Mouse (Mus musculus) ovary, postnatal 10 days (tissue): ENCODE measurements around the gene Snx20.

ENCODE experiments used
- DNase-seq: peaks from one replicate; pipeline ENCODE4 v3.0.0; 2022; ENCODE audit warnings: low spot score

Snx20 gene

DNA sequence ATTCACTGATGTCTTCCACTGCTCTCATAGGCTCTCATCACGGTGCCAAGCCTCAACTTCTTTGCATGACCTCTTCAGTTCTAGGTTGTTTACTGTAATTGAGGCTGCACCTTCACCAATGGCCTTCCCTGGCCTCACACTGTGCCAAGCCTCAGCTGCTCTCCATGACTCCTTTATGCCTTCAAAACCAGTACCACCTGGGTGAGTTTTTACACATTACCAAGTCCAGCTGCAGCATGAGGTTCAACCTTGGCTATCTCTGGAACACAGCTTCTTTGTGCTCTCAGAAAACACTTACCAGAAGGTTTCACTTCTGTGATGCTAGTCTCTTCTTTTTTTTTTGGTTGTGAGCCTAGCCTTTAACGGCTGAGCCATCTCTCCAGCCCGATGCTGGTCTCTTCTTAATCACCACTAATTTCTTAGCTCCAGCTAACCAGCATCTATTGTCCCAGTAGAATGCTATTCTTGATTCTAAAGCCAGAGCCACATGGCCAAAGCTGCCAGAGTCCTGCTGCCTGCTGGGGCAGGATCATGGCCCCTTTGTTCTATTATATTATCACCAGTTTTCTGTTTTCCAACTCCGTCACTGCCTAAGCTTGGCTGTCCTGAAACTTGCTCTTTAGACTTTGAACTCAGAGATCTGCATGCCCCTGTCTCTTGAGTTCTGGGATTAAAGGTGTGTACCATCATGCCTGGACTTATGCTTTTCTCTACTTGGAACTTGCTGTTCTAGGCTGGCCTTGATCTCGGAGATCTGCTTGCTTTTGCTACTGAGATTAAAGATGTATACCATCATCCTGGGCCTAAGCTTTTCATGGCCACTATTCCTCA lies 7.0 kb upstream of the Snx20 start:
- no peak for DNase-seq

DNA sequence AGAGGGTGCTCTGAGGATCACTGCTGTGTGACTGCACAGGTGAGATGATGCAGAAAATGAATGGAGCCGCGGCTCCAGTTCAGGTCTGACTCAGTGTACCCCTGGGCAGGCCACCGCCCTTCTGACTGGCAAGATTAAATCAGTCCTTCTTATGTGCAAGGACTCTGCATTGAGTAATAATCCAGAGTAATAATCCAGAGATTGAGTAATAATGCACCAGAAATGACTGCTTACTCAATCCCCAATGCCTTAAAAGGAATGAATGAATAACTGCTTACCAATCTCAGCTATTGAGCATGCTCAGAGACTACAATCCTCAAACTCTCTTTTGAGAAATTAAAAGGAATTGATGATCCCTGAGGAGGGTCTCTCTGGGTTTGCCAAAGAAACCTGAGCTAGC lies 3.0 kb upstream of the Snx20 start:
- DNase-seq: no peak

DNA sequence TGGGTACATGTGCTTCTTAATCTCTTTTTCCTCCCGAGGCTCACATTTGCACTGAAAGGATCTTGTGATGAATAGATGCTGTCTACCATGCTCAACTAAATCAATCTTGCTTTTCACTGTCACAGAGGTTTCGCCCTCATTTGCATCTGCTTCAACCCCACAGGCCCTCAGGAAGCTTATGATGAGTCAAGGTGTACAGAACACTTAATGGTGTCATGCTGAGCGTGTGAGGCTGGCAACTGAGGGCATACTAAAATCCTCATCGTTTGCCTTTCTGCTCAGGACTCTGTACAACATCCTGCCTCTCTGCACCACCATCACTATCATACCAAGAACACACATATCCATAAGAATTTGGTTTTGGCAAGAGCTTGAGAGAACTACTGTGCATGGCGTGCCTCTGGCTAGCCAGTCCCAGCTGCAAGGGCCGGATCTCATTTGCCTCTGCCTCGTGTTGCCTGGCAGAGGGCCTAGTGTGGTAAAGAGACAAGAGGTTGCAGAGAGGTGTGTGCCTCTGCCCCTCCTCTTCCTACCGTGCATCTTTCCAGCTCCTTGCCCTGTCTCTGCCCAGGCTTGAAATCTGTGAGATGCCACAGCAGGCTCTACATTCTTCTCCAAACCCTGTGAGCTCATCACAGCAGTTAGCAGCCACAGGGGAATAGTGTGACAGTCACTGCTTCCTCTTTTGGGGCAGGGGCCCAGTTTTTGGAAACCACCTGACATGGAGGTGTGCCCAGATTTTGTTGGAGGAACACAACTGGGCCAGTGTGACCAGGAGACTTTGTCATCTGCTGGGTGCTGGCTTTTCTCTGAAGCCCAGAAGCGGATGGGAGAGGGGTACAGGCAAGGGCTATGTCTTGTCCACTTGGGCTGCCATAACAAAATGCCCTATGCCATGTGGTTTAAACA lies 1.4 kb upstream of the Snx20 start:
- no peak for DNase-seq

DNA sequence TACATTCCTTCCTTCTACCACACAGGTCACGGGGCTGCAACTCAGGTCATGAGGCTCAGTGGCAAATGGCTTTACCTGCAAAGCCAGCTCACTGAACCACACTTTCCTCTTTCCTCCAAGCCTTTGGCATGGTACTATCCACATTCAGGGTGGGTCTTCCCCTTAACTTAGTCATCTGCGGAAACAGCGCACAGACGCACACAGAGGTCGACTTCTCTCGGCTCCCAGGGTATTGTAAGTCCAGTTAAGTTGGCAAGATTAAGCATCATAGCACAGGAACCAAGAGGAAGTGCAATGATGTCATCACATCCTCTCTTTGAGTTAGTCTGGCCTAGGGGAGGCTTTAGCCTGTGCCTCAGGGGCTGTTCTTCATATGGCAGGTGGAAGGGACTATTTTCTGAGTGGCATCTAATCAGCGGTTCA lies 2.6 kb downstream of the Snx20 start:
- no peak for DNase-seq

DNA sequence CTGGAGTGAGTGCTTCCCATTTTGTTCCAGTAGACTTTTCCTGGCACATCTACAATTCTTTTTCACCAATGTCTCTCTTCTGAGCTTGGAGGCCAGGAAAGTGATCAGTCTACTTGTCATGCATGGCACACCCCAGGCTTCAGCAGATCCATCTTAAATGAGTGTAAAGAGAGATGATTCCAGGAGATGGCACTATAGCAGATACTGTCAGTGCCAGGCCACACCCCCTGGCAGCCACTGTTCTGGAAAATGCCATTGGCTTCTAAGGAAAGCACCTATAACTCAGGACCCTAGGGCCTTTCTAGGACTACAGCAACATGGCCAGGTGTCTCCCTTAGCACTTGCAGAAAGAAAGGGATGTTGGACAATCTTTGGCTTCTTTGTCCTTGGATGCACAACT lies 4.8 kb downstream of the Snx20 start:
- DNase-seq: no peak

DNA sequence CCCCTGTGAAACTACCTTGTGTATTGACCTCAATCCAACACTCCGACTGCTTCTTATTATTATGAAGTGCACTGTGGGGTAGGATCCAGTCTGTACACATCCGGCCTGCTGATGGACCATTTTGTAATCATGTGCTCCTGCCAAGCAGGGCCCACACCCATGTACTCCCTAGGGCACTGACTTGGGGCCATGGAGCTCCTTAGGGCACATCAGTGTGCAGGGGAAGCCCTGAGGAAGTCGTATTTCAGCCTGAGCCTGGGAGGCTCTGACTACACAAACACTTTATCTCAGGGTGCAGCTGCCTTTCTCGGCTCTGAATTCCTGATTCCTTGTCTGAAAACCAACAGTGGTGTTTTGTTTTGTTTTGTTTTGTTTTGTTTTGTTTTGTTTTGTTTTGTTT lies 5.7 kb downstream of the Snx20 start:
- DNase-seq: no peak

DNA sequence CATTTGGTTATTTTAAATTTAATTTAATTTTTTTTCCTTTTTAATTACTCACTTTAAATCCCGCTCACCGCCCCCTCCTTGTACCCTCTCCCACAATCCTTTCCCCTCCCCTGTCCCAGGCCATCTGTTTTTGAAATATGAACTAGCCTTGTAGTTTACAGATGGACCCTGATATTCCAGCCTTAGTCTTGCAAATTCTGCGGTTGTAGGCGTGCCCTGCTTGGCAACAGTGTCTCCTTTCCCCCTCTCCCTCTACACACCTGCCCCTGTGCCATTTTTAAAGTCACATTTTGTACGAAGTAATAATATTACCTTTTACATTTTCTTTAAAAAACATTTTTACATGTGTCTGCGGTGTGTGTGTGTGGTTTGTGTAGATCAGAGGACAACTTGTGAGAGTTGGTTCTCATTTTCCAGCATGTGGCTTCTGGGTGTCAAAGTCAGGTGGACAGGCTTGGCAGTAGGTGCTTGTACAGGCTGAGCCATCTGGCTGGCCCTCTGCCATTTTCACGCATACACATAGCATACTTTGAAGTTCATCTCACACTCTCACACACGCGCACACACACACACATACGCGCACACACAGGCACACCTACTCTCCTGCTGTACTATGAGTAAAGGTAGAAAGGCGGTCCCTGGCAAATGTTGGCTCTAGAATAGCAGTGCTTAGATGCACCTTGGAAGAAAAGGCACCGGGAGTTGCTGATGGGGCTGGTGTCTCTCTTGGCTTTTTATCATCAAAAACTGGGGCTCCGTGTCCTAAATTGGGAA lies 7.7 kb downstream of the Snx20 start:
- no peak for DNase-seq

DNA sequence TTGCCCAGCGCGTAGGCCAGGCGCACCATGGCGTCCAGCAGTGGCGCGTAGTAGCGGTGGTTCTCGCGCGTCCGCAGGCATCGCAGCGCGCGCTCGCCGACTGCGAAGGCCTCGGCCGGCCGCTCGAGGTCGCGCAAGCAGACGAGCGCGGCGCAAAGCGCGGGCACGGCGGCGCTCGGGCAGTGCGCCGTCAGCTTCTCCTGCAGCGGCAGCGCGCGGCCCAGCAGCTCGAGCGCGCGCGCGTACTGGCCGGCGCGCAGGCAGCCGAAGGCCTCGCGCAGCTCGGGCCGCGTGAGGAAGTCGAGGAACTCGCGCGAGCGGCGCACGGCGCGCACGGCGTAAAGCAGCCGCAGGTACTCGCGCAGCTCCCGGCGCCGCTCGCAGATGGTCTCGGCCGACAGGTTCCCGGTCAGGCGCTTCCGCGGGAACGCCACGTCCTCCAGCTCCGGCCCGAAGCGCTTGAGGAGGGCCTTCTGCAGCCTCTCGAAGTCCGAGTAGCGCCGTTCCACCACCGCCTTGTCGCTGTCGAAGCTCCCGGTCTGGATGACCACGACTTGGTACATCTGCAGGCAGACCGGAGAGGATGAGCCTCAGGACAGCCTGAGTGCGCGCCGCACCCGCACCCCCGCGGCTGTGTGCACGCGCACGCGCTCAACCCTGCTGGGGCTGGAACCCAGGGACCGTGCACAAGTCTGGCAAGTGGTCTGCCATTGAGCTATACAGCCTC lies 8.5 kb downstream of the Snx20 start:
- DNase-seq: peak; percentile 44

DNA sequence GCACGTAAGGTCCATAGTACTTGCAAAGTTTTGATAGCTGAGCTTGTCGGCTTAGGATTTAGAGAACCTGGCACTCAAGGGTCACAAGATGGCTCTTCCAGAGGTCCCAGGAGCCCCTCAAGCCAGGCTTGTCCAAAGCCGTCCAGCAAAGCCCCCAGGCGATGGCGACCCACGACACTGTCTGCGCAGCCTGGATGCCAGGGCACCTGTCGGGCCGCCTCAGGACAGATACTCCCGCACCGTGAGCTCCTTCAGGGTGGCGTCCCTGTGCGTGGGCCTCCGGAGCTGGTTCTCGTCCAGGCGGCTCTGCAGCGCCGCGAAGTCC lies 9.0 kb downstream of the Snx20 start:
- peak; percentile 28 for DNase-seq

DNA sequence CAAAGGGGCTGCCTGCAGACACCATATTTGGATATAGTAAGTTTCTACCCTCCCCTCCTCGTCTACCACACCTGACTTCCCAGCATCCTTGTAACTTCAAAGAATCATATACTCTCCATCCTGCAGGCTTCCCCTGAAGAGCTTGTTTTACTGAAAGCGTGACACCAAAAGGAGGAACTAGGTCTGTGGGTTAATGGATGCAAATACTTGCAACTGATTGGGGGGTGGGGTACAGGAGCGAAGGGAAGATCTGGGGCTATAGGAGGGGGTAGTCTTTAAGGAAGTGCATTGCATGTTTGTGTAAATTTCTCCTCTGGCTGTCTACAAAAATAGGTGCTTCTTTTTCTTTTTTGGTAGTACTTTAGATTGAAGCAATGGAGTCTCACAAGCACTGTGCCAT lies 9.5 kb downstream of the Snx20 start:
- no peak for DNase-seq

DNA sequence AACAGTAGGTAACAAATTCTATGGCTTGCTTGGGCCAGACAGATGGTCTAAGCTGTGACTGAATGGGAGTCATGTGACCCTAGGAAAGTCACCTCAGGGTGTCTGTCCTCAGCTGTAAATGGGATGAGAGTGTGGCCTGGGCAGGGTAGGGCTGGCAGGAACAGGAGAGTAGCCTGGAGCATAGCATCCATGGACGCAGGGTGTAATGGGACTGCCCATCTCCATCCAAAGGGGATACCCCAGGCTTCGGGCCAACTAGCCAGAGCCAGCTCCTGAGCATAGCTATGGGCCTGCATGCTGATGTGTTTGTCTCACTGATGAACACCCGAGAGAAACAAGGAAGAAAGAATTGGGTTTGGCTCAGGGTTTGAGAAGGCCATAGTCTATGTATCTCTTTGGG lies 11.7 kb downstream of the Snx20 start:
- no peak for DNase-seq

DNA sequence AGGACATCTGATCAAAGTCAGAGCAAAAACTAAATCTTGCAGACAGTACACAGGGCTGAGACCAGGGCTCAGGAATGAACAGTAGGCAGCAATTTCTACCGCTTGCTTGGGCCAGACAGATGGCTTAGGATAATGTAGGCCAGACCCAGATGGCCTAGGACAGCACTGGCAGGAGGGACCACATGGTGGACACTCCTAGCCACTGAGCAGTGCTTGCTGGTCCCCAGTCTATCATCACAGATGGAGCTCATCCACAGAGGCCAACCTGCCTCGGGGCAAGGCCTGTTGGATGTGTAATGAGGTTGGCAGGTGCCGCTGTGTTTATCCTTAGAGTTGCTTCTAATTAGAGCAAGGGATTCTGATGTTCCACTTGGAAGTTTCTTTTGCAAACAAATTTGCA lies 12.6 kb downstream of the Snx20 start:
- no peak for DNase-seq

DNA sequence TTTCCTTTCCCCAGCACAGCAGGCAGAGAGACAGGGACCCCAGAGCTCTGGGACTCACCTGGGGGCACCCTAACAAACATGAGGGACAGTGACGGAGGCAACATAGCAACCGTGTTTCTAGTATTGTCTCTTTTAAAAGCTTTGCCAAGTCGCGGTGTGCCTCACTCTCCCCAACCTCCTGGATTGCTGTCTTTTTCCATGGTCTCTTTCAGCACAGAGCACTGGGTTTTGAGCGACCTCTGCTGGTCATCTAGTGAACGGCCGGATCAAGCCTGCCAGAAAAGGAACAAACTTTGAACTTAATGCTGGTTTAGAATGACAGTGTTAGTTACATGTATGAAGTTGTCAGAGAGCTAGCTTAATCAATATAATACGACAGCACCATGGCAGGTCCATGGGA lies 14.5 kb downstream of the Snx20 start:
- DNase-seq: peak; percentile 58

DNA sequence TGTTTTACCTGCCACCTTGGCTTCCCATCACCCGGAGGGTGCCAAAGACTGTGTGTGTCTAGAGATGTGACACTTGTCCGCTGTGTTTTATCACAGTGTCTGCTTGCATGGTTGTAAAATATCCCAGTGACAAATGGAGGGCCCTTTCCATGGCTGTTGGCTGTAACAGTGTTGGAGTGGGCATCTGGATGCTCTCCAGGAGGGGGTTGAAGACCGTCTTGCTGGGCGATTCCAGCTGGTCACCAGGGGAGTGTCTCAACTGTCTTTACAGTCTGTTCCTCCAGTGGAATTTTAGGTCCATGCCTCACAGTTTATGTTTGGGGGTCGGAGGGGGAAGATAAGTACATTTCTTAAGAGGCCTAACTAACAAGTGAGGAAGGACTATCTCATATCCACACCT lies 15.0 kb downstream of the Snx20 start:
- DNase-seq: no peak

DNA sequence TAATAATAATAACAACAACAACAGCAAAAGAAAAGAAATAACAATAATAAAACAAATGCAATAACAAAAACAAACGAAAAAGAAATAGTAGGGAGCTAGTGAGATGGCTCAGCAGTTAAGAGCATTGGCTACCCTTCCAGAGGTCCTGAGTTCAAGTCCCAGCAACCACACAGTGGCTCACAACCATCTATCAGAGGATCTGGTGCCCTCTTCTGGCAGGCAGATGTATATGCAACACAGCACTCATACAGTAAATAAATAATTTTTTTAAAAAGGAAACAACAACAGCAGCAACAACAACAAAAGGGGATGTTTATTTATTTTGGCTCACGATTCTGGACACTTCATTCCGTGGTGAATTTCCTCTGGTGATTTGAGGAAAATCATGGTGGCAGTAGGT lies 16.4 kb downstream of the Snx20 start:
- DNase-seq: no peak

DNA sequence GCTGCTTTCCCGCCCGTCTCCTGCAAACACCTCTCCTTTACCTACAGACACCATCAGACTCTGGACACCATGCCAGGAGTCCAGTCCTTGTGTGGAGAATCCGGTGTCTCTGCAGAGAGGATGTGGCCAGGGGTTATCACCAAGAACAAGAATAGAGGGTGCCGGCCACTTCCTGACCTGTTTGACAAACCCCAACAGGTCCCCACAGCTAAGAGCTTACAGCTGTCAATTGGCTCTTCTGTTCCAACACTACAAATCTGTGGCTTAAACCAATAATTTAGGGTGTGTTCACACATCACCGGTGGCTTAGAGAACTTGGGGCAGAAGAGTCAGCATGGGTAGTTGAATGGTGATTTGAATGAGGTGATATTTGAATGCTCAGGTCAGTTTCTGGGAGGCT lies 17.3 kb downstream of the Snx20 start:
- DNase-seq: no peak

DNA sequence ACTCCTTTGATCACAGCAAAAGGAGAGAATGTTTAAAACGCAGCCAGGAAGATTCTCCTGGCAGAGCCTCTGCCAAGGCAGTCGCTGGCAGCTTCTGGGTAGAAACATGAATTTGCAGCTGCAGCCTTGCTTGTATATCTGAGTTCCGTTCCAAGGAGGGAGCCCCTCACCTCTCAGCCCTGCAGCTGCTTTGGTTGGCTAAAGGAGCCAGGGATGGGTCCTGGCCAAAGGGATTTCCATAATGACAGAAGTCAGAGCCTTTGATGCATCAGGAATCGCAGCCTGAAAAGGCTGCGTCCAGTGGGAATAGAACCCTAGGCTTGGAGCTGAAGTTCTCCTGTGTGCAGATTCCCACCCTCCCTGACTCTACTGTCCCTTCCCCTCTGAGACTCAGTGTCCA lies 20.9 kb downstream of the Snx20 start:
- DNase-seq: no peak

DNA sequence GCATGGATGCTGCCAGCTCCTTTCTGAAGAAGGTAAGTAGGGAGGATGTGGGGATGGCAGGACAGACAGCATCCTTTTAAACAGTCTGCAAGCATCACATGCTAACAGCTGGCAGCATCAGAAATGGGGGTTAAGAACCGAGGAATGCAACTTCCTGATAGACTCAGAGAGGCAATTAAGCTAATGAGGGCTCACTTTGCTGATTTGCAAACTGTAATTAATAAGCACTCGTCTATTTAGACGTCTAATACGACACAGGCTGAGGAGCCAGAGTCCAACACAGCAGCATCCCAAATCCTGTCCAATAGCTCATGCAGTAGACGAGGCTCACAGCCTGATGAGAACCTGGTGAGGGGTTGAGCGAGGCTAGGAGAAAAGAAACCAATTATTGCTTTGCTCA lies 25.7 kb downstream of the Snx20 start:
- DNase-seq: no peak

DNA sequence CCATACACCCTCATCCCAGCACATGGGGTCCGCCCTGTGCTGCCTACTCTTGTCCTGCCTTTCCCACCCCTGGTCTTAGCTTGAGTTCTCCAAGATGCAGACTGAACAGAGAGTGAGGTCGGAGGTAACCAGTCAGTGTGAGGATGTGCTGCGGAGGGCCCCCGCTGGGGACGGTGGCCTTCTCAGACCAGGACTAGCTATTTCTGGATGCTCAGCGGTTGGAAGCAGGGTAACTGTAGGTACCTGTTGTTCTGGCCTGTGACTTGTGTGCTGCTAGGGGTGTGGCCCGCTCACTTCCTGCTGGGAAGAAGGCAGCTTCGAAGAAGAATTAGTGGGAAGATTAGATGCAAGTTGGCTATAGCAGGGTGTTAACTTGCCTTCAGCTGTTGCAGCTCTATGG lies 26.9 kb downstream of the Snx20 start:
- DNase-seq: no peak

DNA sequence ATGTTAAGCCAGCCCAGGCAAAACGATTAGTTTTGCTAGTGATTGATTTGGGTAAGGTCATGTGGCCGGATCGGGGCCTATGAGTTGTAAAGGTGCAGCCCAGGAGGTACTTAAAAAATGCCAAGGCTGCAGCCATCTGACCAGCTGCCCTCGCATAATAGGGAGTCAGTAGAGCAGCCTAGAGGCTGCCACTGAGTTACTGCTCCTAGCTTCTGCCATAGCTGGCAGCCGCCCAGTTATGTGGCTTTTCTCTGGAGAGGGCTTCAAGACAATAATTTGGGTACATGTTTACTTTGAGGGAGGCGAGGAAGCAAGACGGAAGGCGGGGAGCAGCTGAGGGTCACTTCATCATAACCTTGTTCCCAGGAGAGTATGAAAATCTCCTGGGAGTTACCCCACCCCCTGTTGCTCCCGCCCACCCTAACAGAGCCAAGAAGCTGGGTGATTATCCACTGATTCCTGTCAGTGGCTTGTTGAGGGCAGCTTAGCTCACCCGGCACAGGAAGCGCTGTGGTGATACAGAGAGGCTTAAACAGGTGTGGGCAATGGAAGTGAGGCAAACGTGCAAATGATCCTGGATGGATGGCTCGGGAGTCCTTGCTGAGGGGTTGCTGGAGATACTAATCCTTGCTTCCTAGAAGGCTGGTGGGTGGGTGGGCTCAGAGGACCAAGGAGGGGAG lies 30.4 kb downstream of the Snx20 start:
- no peak for DNase-seq
